Mouse (Mus musculus): ENCODE measurements around the gene Dnajc7.
"Not testable (repeated sequence)": the region's sequence is repeated elsewhere in the genome, so short reads cannot be mapped to it uniquely, and the experiment has no call there.

Gene Dnajc7

GRCm38 (mm10) chr11:100535996-100536395 is 84.0 kb downstream of the Dnajc7 start:
- no peaks in the 10 kb centered on the region for H3K36me3 ChIP-seq (ENCODE audit: control insufficient read depth, insufficient read depth, low read length, poor library complexity, severe bottlenecking)
- no peaks in the 10 kb centered on the region for H3K27me3 ChIP-seq (ENCODE audit: control insufficient read depth, insufficient read depth, low read length, poor library complexity, severe bottlenecking)
- no peak for DNase-seq (ENCODE audit: low read depth, low spot score)

GRCm38 (mm10) chr11:100534821-100535220 is 85.1 kb downstream of the Dnajc7 start:
- H3K36me3 ChIP-seq (ENCODE audit: control insufficient read depth, insufficient read depth, low read length, poor library complexity, severe bottlenecking); H3K27me3 ChIP-seq (ENCODE audit: control insufficient read depth, insufficient read depth, low read length, poor library complexity, severe bottlenecking); DNase-seq (ENCODE audit: low read depth, low spot score): not testable (repeated sequence)

GRCm38 (mm10) chr11:100534411-100534810 is 85.6 kb downstream of the Dnajc7 start:
- not testable (repeated sequence) for H3K27me3 ChIP-seq (ENCODE audit: control insufficient read depth, insufficient read depth, low read length, poor library complexity, severe bottlenecking); H3K36me3 ChIP-seq (ENCODE audit: control insufficient read depth, insufficient read depth, low read length, poor library complexity, severe bottlenecking)

GRCm38 (mm10) chr11:100533871-100534270 is 86.1 kb downstream of the Dnajc7 start:
- no peaks in the 10 kb centered on the region for H3K36me3 ChIP-seq (ENCODE audit: control insufficient read depth, insufficient read depth, low read length, poor library complexity, severe bottlenecking)
- DNase-seq (ENCODE audit: low read depth, low spot score): no peak
- no peaks in the 10 kb centered on the region for H3K27me3 ChIP-seq (ENCODE audit: control insufficient read depth, insufficient read depth, low read length, poor library complexity, severe bottlenecking)

More at GRCm38 (mm10) chr11:100534411-100534810, 85.6 kb downstream of the Dnajc7 start:
- not testable (repeated sequence) for DNase-seq (ENCODE audit: low read depth, low spot score)
